In genomic region chr13:23717176-23717575, GRCm38 (mm10) we compare ENCODE assay signal across 26 mouse cellular contexts. TPM values are rescaled to one million over a fixed set of nuclear protein-coding genes. Genes with fewer than 3 reads are reported as not detected.
DNase-seq lines count a peak whose midpoint lies in the region; ATAC-seq and TF ChIP-seq lines count a peak whose summit lies in the region.
"Had no signal": no experiment of that assay in that cellular context is flagged by ENCODE, and none has a peak within 500 bp of the region (broad histone marks: within the 10 kb centered on the region; RNA-seq: fewer than 3 reads in every experiment).

No protein-coding gene starts in this region.

- TF ChIP-seq EP300 in heart, adult 2 months (IDR thresholded peaks at IDR 0.05; ENCODE audit: insufficient read depth, low read depth, low read length) = no peak

- 39% methylated on average over 11 of the region's 11 CpGs for WGBS in heart, adult 2 months
- WGBS in neural tube, embryonic 15.5 days = 61% methylated on average over 11 of the region's 11 CpGs
- 45% methylated on average over 11 of the region's 11 CpGs for WGBS in limb, embryonic 12.5 days
- 75% methylated on average over 11 of the region's 11 CpGs for WGBS in small intestine, adult 2 months
- WGBS in forebrain, embryonic 14.5 days = 61% methylated on average over 11 of the region's 11 CpGs

- H3K27me3 ChIP-seq in heart, adult 2 months (ENCODE audit: control insufficient read depth, insufficient read depth, low read length) = no peaks in the 10 kb centered on the region
- H3K27me3 ChIP-seq in neural tube, embryonic 15.5 days (replicated peaks) = no peaks in the 10 kb centered on the region
- no peaks in the 10 kb centered on the region for H3K27me3 ChIP-seq in limb, embryonic 12.5 days
- no peaks in the 10 kb centered on the region for H3K27me3 ChIP-seq in small intestine, adult 2 months (ENCODE audit: control insufficient read depth, insufficient read depth, low read length)
- no peaks in the 10 kb centered on the region for H3K27me3 ChIP-seq in forebrain, embryonic 14.5 days (replicated peaks; ENCODE audit: control insufficient read depth, insufficient read depth, low read length)
- H3K27me3 ChIP-seq: CH12.LX; forebrain, embryonic 15.5 days; heart, embryonic 12.5 days; hindbrain, embryonic 15.5 days; intestine, embryonic 15.5 days; kidney, embryonic 15.5 days had no signal

- ATAC-seq in neural tube, embryonic 15.5 days (ENCODE audit: low FRiP score) = no peak
- no peak for ATAC-seq in limb, embryonic 12.5 days (ENCODE audit: insufficient number of reproducible peaks, insufficient read depth, low FRiP score, low TSS enrichment, low read depth)
- no peak for ATAC-seq in forebrain, embryonic 14.5 days
- ATAC-seq: forebrain, embryonic 15.5 days; intestine, embryonic 15.5 days had no signal

- intact Hi-C loops in heart, adult 2 months (cut with DNase I) = no loop called here

- peak overlapping the region; percentile 34 for H3K27ac ChIP-seq in heart, adult 2 months
- no peak overlapping the region for H3K27ac ChIP-seq in neural tube, embryonic 15.5 days (replicated peaks)
- peak overlapping the region; percentile 50; the same call in 1 of the 2 replicates for H3K27ac ChIP-seq in limb, embryonic 12.5 days
- peak overlapping the region; percentile 53 for H3K27ac ChIP-seq in small intestine, adult 2 months (ENCODE audit: insufficient read depth, low read depth, low read length)
- H3K27ac ChIP-seq in forebrain, embryonic 14.5 days (ENCODE audit: low read depth, low read length) = no peak overlapping the region
- H3K27ac ChIP-seq: forebrain, embryonic 15.5 days; hindbrain, embryonic 15.5 days; intestine, embryonic 15.5 days; kidney, embryonic 15.5 days had no signal

- no peak overlapping the region for H3K4me3 ChIP-seq in heart, adult 2 months
- H3K4me3 ChIP-seq in neural tube, embryonic 15.5 days (replicated peaks) = no peak overlapping the region
- no peak overlapping the region for H3K4me3 ChIP-seq in limb, embryonic 12.5 days (replicated peaks)
- H3K4me3 ChIP-seq in small intestine, adult 2 months (ENCODE audit: low read depth, low read length) = no peak overlapping the region
- H3K4me3 ChIP-seq in forebrain, embryonic 14.5 days (ENCODE audit: low read depth, low read length) = no peak overlapping the region
- H3K4me3 ChIP-seq: forebrain, embryonic 15.5 days; heart, embryonic 12.5 days; hindbrain, embryonic 15.5 days; intestine, embryonic 15.5 days; kidney, embryonic 15.5 days had no signal

- no peaks in the 10 kb centered on the region for H3K9me3 ChIP-seq in neural tube, embryonic 15.5 days (replicated peaks)
- H3K9me3 ChIP-seq in limb, embryonic 12.5 days = no peaks in the 10 kb centered on the region
- H3K9me3 ChIP-seq in forebrain, embryonic 14.5 days (replicated peaks; ENCODE audit: control insufficient read depth, low read length) = no peaks in the 10 kb centered on the region
- H3K9me3 ChIP-seq: forebrain, embryonic 15.5 days; heart, embryonic 12.5 days; hindbrain, embryonic 15.5 days; intestine, embryonic 15.5 days; kidney, embryonic 15.5 days had no signal

- no peak for TF ChIP-seq POLR2A in heart, adult 2 months (IDR thresholded peaks at IDR 0.05; ENCODE audit: insufficient read depth, low read depth, low read length)
- TF ChIP-seq POLR2A in small intestine, adult 2 months (IDR thresholded peaks at IDR 0.05; ENCODE audit: low read depth, low read length) = no peak

- no peak for DNase-seq in heart, adult 2 months
- no peak for DNase-seq in heart, postnatal 4 days
- peak; percentile 11 for DNase-seq in neural tube, embryonic 10.5 days (ENCODE audit: extremely low spot score, low spot score)
- DNase-seq in cerebellum, adult 8-10 months = no peak
- no peak for DNase-seq in forebrain, embryonic 14.5 days (ENCODE audit: low spot score)
- DNase-seq: adrenal gland, postnatal 36 days; cerebellum, adult 9-10 months; heart, postnatal 36 days; lung, adult 18-20 months had no signal

- no peaks in the 10 kb centered on the region for H3K36me3 ChIP-seq in heart, adult 2 months (ENCODE audit: control insufficient read depth, insufficient read depth, low read length)
- H3K36me3 ChIP-seq in neural tube, embryonic 15.5 days = no peaks in the 10 kb centered on the region
- H3K36me3 ChIP-seq in limb, embryonic 12.5 days = no peaks in the 10 kb centered on the region
- no peaks in the 10 kb centered on the region for H3K36me3 ChIP-seq in small intestine, adult 2 months (ENCODE audit: control insufficient read depth, insufficient read depth, low read length)
- no peaks in the 10 kb centered on the region for H3K36me3 ChIP-seq in forebrain, embryonic 14.5 days (ENCODE audit: control insufficient read depth, insufficient read depth, low read length)
- H3K36me3 ChIP-seq: forebrain, embryonic 15.5 days; heart, embryonic 12.5 days; hindbrain, embryonic 15.5 days; intestine, embryonic 15.5 days; kidney, embryonic 15.5 days had no signal

- H3K9ac ChIP-seq in heart, adult 2 months (ENCODE audit: low read depth, low read length) = no peak overlapping the region
- H3K9ac ChIP-seq in neural tube, embryonic 15.5 days (replicated peaks) = no peak overlapping the region
- H3K9ac ChIP-seq in limb, embryonic 12.5 days (replicated peaks) = no peak overlapping the region
- no peak overlapping the region for H3K9ac ChIP-seq in forebrain, embryonic 14.5 days (ENCODE audit: low read length)
- H3K9ac ChIP-seq: forebrain, embryonic 15.5 days; heart, embryonic 12.5 days; hindbrain, embryonic 15.5 days; intestine, embryonic 15.5 days; kidney, embryonic 15.5 days had no signal

- H3K4me1 ChIP-seq in heart, adult 2 months (ENCODE audit: control insufficient read depth, insufficient read depth, low read length) = no peaks in the 10 kb centered on the region; the same call in 1 of the 2 replicates
- no peaks in the 10 kb centered on the region for H3K4me1 ChIP-seq in neural tube, embryonic 15.5 days
- H3K4me1 ChIP-seq in limb, embryonic 12.5 days (replicated peaks) = 0 out of 2 replicates have a peak, but pooled peaks cover 4% of the 10 kb centered on the region
- H3K4me1 ChIP-seq in small intestine, adult 2 months (ENCODE audit: control insufficient read depth, insufficient read depth, insufficient read length, low read length) = no peaks in the 10 kb centered on the region
- no peaks in the 10 kb centered on the region for H3K4me1 ChIP-seq in forebrain, embryonic 14.5 days (ENCODE audit: control insufficient read depth, insufficient read depth, low read length)
- H3K4me1 ChIP-seq: forebrain, embryonic 15.5 days; hindbrain, embryonic 15.5 days; intestine, embryonic 15.5 days; kidney, embryonic 15.5 days had no signal

- H3K4me2 ChIP-seq in neural tube, embryonic 15.5 days = no peak overlapping the region
- H3K4me2 ChIP-seq in limb, embryonic 12.5 days = no peak overlapping the region
- no peak overlapping the region for H3K4me2 ChIP-seq in forebrain, embryonic 14.5 days (ENCODE audit: low read length)
- H3K4me2 ChIP-seq: forebrain, embryonic 15.5 days; heart, embryonic 12.5 days; hindbrain, embryonic 15.5 days; intestine, embryonic 15.5 days; kidney, embryonic 15.5 days had no signal

- no peak for TF ChIP-seq CTCF in heart, adult 2 months (IDR thresholded peaks at IDR 0.05)
- TF ChIP-seq CTCF in small intestine, adult 2 months (IDR thresholded peaks at IDR 0.05; ENCODE audit: extremely low read depth, insufficient read length, insufficient replicate concordance, low read depth, low read length) = no peak

- no peaks in the 10 kb centered on the region for H3K79me2 ChIP-seq in heart, adult 2 months (replicated peaks; ENCODE audit: control insufficient read depth, insufficient read depth, low read length)

RNA-seq across cellular contexts. Expression of gene Hfe, which starts 6.5 kb away (rescaled TPM):
- total RNA-seq in heart, adult 2 months (2021) = 10 to 100 TPM; 58.9 to 62.8 TPM
- polyA plus RNA-seq in heart, adult 2 months (2012; rRNA removed) = 16.8 and 21.1 TPM in 2 replicates
- 10 to 100 TPM; 19.7 to 21.0 TPM for total RNA-seq in heart, postnatal 4 days (2021)
- polyA plus RNA-seq in neural tube, embryonic 15.5 days (2015; fragmentation: Nextera tagmentation; extraction: Ambion mirVana) = 3.7 and 4.6 TPM in 2 replicates
- polyA plus RNA-seq in limb, embryonic 12.5 days (2016; fragmentation: Nextera tagmentation; extraction: Ambion mirVana) = 3.8 and 4.2 TPM in 2 replicates
- polyA plus RNA-seq in small intestine, adult 2 months (2012; rRNA removed) = 3.5 and 7.7 TPM in 2 replicates
- polyA plus RNA-seq in forebrain, embryonic 14.5 days (2014; fragmentation: Nextera tagmentation; extraction: Ambion mirVana) = 3.5 and 4.7 TPM in 2 replicates
- total RNA-seq: MEL had no signal

RNA-seq across cellular contexts. Expression of gene Hist1h4c, which starts 18.9 kb away (rescaled TPM):
- 10 to 100 TPM; 42.3 to 45.8 TPM for total RNA-seq in heart, adult 2 months (2021)
- polyA plus RNA-seq in heart, adult 2 months (2012; rRNA removed) = 1.5 and 3.2 TPM in 2 replicates
- total RNA-seq in heart, postnatal 4 days (2021) = 100 to 1,000 TPM; 167 to 175 TPM
- polyA plus RNA-seq in neural tube, embryonic 15.5 days (2015; fragmentation: Nextera tagmentation; extraction: Ambion mirVana) = 2.7 and 2.8 TPM in 2 replicates
- polyA plus RNA-seq in limb, embryonic 12.5 days (2016; fragmentation: Nextera tagmentation; extraction: Ambion mirVana) = 13.4 and 18.4 TPM in 2 replicates
- 13.7 and 17.8 TPM in 2 replicates for polyA plus RNA-seq in small intestine, adult 2 months (2012; rRNA removed)
- 2.9 and 6.5 TPM in 2 replicates for polyA plus RNA-seq in forebrain, embryonic 14.5 days (2014; fragmentation: Nextera tagmentation; extraction: Ambion mirVana)

RNA-seq across cellular contexts. Expression of gene Hist1h1c, which starts 21.4 kb away (rescaled TPM):
- total RNA-seq in heart, adult 2 months (2021) = 100 to 1,000 TPM; 147 to 185 TPM
- 55.5 and 80.0 TPM in 2 replicates for polyA plus RNA-seq in heart, adult 2 months (2012; rRNA removed)
- total RNA-seq in heart, postnatal 4 days (2021) = 100 to 1,000 TPM; 472 to 511 TPM
- polyA plus RNA-seq in neural tube, embryonic 15.5 days (2015; fragmentation: Nextera tagmentation; extraction: Ambion mirVana) = 7.4 and 13.8 TPM in 2 replicates
- 20.1 and 21.4 TPM in 2 replicates for polyA plus RNA-seq in limb, embryonic 12.5 days (2016; fragmentation: Nextera tagmentation; extraction: Ambion mirVana)
- polyA plus RNA-seq in small intestine, adult 2 months (2012; rRNA removed) = 25.6 and 68.0 TPM in 2 replicates
- polyA plus RNA-seq in forebrain, embryonic 14.5 days (2014; fragmentation: Nextera tagmentation; extraction: Ambion mirVana) = 16.9 and 25.2 TPM in 2 replicates

RNA-seq across cellular contexts. Expression of gene Hist1h1t, which starts 21.6 kb away (rescaled TPM):
- total RNA-seq in heart, adult 2 months (2021) = not detected
- not detected in 2 replicates for polyA plus RNA-seq in heart, adult 2 months (2012; rRNA removed)
- 1 to 10 TPM; 1.6 to 1.8 TPM for total RNA-seq in heart, postnatal 4 days (2021)
- not detected in 2 replicates for polyA plus RNA-seq in neural tube, embryonic 15.5 days (2015; fragmentation: Nextera tagmentation; extraction: Ambion mirVana)
- not detected in 2 replicates for polyA plus RNA-seq in limb, embryonic 12.5 days (2016; fragmentation: Nextera tagmentation; extraction: Ambion mirVana)
- polyA plus RNA-seq in small intestine, adult 2 months (2012; rRNA removed) = not detected in 2 replicates
- not detected in 2 replicates for polyA plus RNA-seq in forebrain, embryonic 14.5 days (2014; fragmentation: Nextera tagmentation; extraction: Ambion mirVana)
- total RNA-seq: heart, postnatal 36 days; layer of hippocampus, postnatal 25 days had no signal
- polyA plus RNA-seq: embryonic facial prominence, embryonic 11.5 days; forebrain, embryonic 15.5 days; heart, embryonic 12.5 days; hindbrain, embryonic 15.5 days; intestine, embryonic 15.5 days; kidney, embryonic 15.5 days; midbrain, postnatal 0 days; neural tube, embryonic 11.5 days; stomach, embryonic 14.5 days; thymus, postnatal 0 days; urinary bladder, adult 2 months had no signal

RNA-seq across cellular contexts. Expression of gene Hist1h3c, which starts 28.2 kb away (rescaled TPM):
- 1 to 10 TPM in 1 of 2 experiments, not detected in 1; 2.5 TPM for total RNA-seq in heart, adult 2 months (2021)
- 0.64 TPM in 1 of 2 replicates, not detected in the other for polyA plus RNA-seq in heart, adult 2 months (2012; rRNA removed)
- total RNA-seq in heart, postnatal 4 days (2021) = 100 to 1,000 TPM; 252 to 264 TPM
- polyA plus RNA-seq in neural tube, embryonic 15.5 days (2015; fragmentation: Nextera tagmentation; extraction: Ambion mirVana) = 0.78 and 2.4 TPM in 2 replicates
- polyA plus RNA-seq in limb, embryonic 12.5 days (2016; fragmentation: Nextera tagmentation; extraction: Ambion mirVana) = 20.7 and 22.1 TPM in 2 replicates
- polyA plus RNA-seq in small intestine, adult 2 months (2012; rRNA removed) = 39.3 and 49.1 TPM in 2 replicates
- 2.4 and 5.9 TPM in 2 replicates for polyA plus RNA-seq in forebrain, embryonic 14.5 days (2014; fragmentation: Nextera tagmentation; extraction: Ambion mirVana)
- polyA plus RNA-seq: midbrain, postnatal 0 days had no signal

Comparison
In these comparisons a context has a peak if more than half of its experiments do, and no peak if none do; other contexts are left out.
1. H3K27ac ChIP-seq: peak in heart, adult 2 months (single experiment), limb, embryonic 12.5 days (single experiment) and small intestine, adult 2 months (single experiment); none in neural tube, embryonic 15.5 days (single experiment) and forebrain, embryonic 14.5 days (single experiment).